Comparison of ENCODE assay signal across 18 mouse cellular contexts in genomic region chr7:89629006-89629405, GRCm38 (mm10). TPM values are rescaled to one million over a fixed set of nuclear protein-coding genes. Genes with fewer than 3 reads are reported as not detected.
"Had no signal": no experiment of that assay in that cellular context is flagged by ENCODE, and none has a peak within 500 bp of the region (broad histone marks: within the 10 kb centered on the region; RNA-seq: fewer than 3 reads in every experiment).

No protein-coding gene starts in this region.

- ATAC-seq: intestine, embryonic 15.5 days; liver, embryonic 12.5 days; midbrain, embryonic 15.5 days had no signal

- H3K4me1 ChIP-seq: intestine, embryonic 15.5 days; liver, embryonic 12.5 days had no signal

- H3K9me3 ChIP-seq: intestine, embryonic 15.5 days; limb, embryonic 15.5 days; liver, embryonic 12.5 days; midbrain, embryonic 15.5 days; neural tube, embryonic 13.5 days had no signal

- H3K4me3 ChIP-seq: intestine, embryonic 15.5 days; limb, embryonic 15.5 days; liver, embryonic 12.5 days; midbrain, embryonic 15.5 days; neural tube, embryonic 13.5 days had no signal

- H3K27ac ChIP-seq: intestine, embryonic 15.5 days; limb, embryonic 15.5 days; liver, embryonic 12.5 days; midbrain, embryonic 15.5 days; neural tube, embryonic 13.5 days had no signal

- DNase-seq: kidney, adult 18-20 months; kidney, postnatal 10 days; layer of hippocampus, postnatal 36 days; lung, embryonic 14.5 days; lung, postnatal 10 days; lung, postnatal 4 days; retina, postnatal 1 day; right cerebral cortex, postnatal 4 days; spleen, adult 18-20 months; thymus, adult 2 months; thymus, postnatal 25 days had no signal

- H3K4me2 ChIP-seq: intestine, embryonic 15.5 days; limb, embryonic 15.5 days; liver, embryonic 12.5 days; lung, embryonic 14.5 days; midbrain, embryonic 11.5 days; midbrain, embryonic 15.5 days; neural tube, embryonic 13.5 days had no signal

- H3K36me3 ChIP-seq: intestine, embryonic 15.5 days; limb, embryonic 15.5 days; liver, embryonic 12.5 days; midbrain, embryonic 15.5 days; neural tube, embryonic 13.5 days had no signal

- H3K27me3 ChIP-seq: intestine, embryonic 15.5 days; limb, embryonic 15.5 days had no signal

- H3K9ac ChIP-seq: intestine, embryonic 15.5 days; limb, embryonic 15.5 days; liver, embryonic 12.5 days; lung, embryonic 14.5 days; midbrain, embryonic 15.5 days; neural tube, embryonic 13.5 days had no signal

RNA-seq across cellular contexts. Expression of gene Me3, which starts 3.2 kb away (rescaled TPM):
- total RNA-seq: megakaryocyte, adult 5-6 weeks had no signal
